Mouse (Mus musculus) midbrain, embryonic 11.5 days (tissue): ENCODE measurements around the gene Map3k20. TPM values are rescaled to one million over a fixed set of nuclear protein-coding genes. Genes with fewer than 3 reads are reported as not detected.

Source experiments
- ATAC-seq: fragments of 200-750 bp; cut with Nextera tagmentation; 2 replicates; pipeline ENCODE4 v1.8.0; 2017; ENCODE audit warnings: moderate TSS enrichment, moderate library complexity; ENCODE audit not compliant: low FRiP score
- DNase-seq: peaks from one replicate; pipeline ENCODE4 v3.0.0; 2015; ENCODE audit warnings: low spot score; ENCODE audit errors: missing footprints
- H3K27ac ChIP-seq: fragments of 300-500 bp; sonication (generic); 2 replicates; pipeline ENCODE4 v1.5.1; 2014; ENCODE audit warnings: low read depth, low read length
- H3K27me3 ChIP-seq: fragments of 300-500 bp; sonication (generic); 2 replicates; pipeline ENCODE4 v1.6.1; 2014; ENCODE audit warnings: mild to moderate bottlenecking, low read length, moderate library complexity, mixed read lengths; ENCODE audit not compliant: control insufficient read depth, insufficient read depth
- H3K36me3 ChIP-seq: fragments of 300-500 bp; sonication (generic); 2 replicates; pipeline ENCODE4 v1.6.1; 2014; ENCODE audit warnings: mild to moderate bottlenecking, low read length, moderate library complexity, mixed read lengths; ENCODE audit not compliant: control insufficient read depth, insufficient read depth
- H3K4me1 ChIP-seq: fragments of 300-500 bp; sonication (generic); 2 replicates; pipeline ENCODE4 v1.6.1; 2014; ENCODE audit warnings: low read length; ENCODE audit not compliant: control insufficient read depth, insufficient read depth
- H3K4me2 ChIP-seq: fragments of 300-500 bp; sonication (generic); 2 replicates; pipeline ENCODE4 v1.6.1; 2014; ENCODE audit warnings: mild to moderate bottlenecking, moderate library complexity
- H3K4me3 ChIP-seq: fragments of 300-500 bp; sonication (generic); 2 replicates; pipeline ENCODE4 v1.5.1; 2014; ENCODE audit warnings: low read depth, low read length
- H3K9ac ChIP-seq: fragments of 300-500 bp; sonication (generic); 2 replicates; pipeline ENCODE4 v1.6.1; 2014; ENCODE audit warnings: low read length
- H3K9me3 ChIP-seq: fragments of 300-500 bp; sonication (generic); 2 replicates; pipeline ENCODE4 v1.6.1; 2016; ENCODE audit warnings: low read length; ENCODE audit not compliant: control insufficient read depth
- WGBS: fragments of 180-500 bp; shearing (Covaris S2); extraction: QIAGEN DNeasy Blood & Tissue Kit; methylation state at CpG from one replicate; pipeline ENCODE4 v1.1.7; 2014; 5-methylcytosine and 5-hydroxymethylcytosine counted together
- polyA plus RNA-seq: library from polyadenylated mRNA; unstranded; fragments of >200 nt; fragmentation: Nextera tagmentation; extraction: Ambion mirVana; gene quantifications from 2 replicates; pipeline ENCODE4 v1.2.1, GENCODE M21; 2014

Map3k20 gene
- polyA plus RNA-seq: 7.5 and 8.3 TPM in 2 replicates

DNA sequence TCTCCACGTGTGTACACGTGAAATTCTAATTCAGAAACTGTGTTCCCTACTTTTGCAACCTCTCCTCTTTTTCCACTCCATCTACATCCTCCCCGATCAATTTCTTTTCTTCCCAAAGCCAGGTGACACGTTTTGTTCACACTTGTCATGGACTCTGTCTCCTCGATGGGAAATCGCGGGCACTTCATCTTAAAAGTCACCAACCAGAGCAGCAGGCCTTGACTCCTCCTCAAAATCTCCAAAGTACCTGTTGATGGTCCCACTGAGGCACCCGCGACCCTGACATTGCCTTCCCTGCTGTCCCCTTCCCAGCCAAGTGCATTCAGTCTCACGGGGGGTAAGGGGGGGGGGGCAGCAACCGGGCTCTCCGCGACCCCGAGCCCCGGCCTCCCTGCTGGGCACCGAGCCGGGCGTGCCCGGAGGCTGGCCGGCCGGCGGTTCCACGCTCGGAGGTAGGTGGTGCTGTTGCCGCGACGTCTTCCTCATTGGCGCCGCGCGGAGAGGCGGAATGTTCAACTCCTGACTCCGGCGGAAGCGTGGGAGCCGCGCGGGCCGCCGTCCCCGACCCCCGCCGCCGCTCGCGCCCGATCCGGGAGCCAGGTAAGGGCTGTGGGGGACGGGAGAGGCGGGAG, at the start of gene Map3k20:
TSS of gene Map3k20 (plus strand) at position 382 of the 632 bp plus-strand sequence.
- Histone ChIP-seq H3K36me3 (no peaks in the 10 kb centered on the region), H3K4me1 (no peaks in the 10 kb centered on the region), H3K4me2 (peak within 1 kb of the TSS; percentile 96), H3K27me3 (peaks cover 5% of the 10 kb centered on the region; the same call in 1 of the 2 replicates), H3K9me3 (no peaks in the 10 kb centered on the region), H3K4me3 (peak within 1 kb of the TSS; percentile 87), H3K27ac (no peak within 1 kb of the TSS), H3K9ac (peak within 1 kb of the TSS; percentile 89)
- ATAC-seq (peak; percentile 90), DNase-seq (peak; percentile 96)
- under 1% methylated on average over 50 of the region's 50 CpGs for WGBS

DNA sequence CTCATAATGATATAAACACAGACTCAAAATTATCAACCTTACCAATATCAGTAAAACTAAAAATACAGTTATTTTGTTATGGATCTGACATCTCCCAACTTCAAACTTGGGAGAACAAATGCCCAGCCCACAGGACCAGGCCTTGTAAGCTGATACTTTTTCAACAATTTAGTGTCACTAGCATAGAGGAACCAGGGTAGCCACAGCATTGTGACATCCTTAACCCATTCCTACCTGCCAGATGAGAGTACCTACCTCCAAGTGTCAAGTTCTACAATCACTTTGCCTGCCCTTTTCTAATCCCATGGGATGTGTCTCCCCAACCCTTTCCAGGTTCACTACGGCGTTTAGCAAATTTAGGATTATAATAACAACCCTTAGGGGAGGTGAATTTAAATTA, 47.0 kb upstream of the Map3k20 start:
- no peak for DNase-seq
- Histone ChIP-seq H3K4me2 (no peak overlapping the region), H3K36me3 (no peaks in the 10 kb centered on the region), H3K27me3 (no peaks in the 10 kb centered on the region), H3K9ac (no peak overlapping the region), H3K9me3 (no peaks in the 10 kb centered on the region), H3K4me3 (no peak overlapping the region), H3K27ac (no peak overlapping the region), H3K4me1 (peaks cover 13% of the 10 kb centered on the region)
- 90% methylated on average over 2 of the region's 2 CpGs for WGBS
- ATAC-seq: no peak

DNA sequence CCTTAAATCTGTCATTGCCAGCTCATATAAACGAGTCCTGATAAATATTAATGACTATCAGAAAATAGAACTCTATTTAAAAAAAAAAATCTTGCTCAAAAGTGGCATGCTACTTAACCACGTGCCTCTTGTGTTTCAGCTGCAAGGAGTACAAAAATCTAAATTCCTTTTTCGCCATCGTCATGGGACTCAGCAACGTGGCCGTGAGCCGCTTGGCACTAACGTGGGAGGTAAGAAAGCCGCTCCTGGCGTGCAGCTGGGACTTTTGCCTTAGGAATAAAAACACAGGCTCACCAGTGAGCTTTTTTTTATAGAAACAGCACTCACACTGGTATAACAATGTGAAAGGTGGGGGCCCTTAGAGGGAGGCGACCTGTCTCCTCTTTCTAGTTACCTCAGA, 46.5 kb upstream of the Map3k20 start:
- H3K9me3 ChIP-seq: no peaks in the 10 kb centered on the region
- H3K36me3 ChIP-seq: no peaks in the 10 kb centered on the region
- WGBS: 78% methylated on average over 11 of the region's 11 CpGs
- no peak overlapping the region for H3K4me3 ChIP-seq
- no peak for DNase-seq
- H3K27ac ChIP-seq: no peak overlapping the region
- peaks cover 13% of the 10 kb centered on the region for H3K4me1 ChIP-seq
- ATAC-seq: no peak
- H3K27me3 ChIP-seq: no peaks in the 10 kb centered on the region
- H3K4me2 ChIP-seq: no peak overlapping the region
- no peak overlapping the region for H3K9ac ChIP-seq

DNA sequence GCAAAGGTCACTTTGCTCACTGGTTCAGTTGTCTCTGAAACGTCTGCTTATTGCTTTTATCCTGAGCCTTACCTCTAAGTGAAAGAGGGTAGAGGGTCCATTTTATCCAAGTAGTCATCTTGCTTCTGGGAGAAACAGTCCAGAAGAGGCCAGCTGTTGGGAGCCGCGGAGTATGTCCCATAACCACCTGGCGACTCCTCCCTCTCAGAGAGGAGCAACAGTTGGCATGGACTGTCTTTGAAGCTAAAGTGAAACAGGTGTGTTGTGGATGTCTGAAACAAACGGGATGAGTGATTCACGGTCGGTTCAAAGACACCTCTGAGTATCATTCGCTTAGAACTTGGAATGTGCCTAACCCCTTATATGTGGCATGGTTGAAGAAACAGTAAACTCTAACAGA, 46.0 kb upstream of the Map3k20 start:
- ATAC-seq: no peak
- 86% methylated on average over 8 of the region's 8 CpGs for WGBS

DNA sequence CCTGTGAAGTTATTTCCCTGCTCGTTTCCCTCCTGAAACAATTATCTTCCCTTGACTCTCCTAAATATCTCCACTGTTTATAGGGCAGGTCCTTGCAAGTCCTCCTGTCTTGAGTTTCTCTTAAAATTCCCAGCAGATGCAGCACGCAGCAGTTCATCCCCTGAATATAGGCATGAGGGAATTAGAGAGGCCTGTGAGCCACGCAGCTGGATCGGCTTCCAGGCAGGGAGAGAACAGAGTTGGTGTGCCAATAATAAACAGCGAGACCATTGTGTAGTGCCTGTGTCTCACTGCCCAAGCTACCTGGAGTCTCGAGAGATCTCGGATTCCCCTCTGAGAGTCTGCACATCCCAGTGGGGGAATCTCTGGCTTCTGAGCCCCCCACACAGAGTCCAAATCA, 45.4 kb upstream of the Map3k20 start:
- ATAC-seq: no peak
- Histone ChIP-seq H3K4me2 (no peak overlapping the region), H3K4me1 (peaks cover 13% of the 10 kb centered on the region), H3K36me3 (no peaks in the 10 kb centered on the region), H3K9me3 (no peaks in the 10 kb centered on the region), H3K27ac (no peak overlapping the region), H3K27me3 (no peaks in the 10 kb centered on the region), H3K9ac (no peak overlapping the region), H3K4me3 (no peak overlapping the region)
- WGBS: 77% methylated on average over 7 of the region's 7 CpGs
- peak; percentile 68 for DNase-seq

More for the DNA sequence above, 46.0 kb upstream of the Map3k20 start:
- no peak for DNase-seq
- H3K4me1 ChIP-seq: peaks cover 13% of the 10 kb centered on the region
- H3K4me2 ChIP-seq: no peak overlapping the region
- no peak overlapping the region for H3K4me3 ChIP-seq
- no peaks in the 10 kb centered on the region for H3K27me3 ChIP-seq
- no peaks in the 10 kb centered on the region for H3K36me3 ChIP-seq
- no peak overlapping the region for H3K27ac ChIP-seq
- H3K9me3 ChIP-seq: no peaks in the 10 kb centered on the region
- H3K9ac ChIP-seq: no peak overlapping the region

DNA sequence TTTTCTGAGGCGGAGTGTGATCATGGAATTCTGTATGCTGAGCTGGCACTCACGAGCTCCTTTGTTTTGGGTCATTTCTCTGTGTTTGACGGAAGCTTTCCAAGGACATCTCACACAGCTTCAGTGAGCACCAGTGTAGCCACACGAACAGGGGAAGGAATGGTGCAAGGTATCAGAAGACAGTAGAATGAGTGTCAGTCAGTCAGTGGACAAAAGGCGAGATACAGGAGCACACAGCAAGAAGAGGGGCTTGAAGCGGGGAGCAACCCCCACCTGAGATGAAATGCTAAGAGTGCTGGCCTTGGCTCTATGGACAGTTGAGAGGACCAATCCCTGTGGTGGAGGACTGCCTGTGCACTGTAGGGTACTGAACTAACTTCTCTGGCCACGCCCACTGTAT, 44.7 kb upstream of the Map3k20 start:
- no peaks in the 10 kb centered on the region for H3K36me3 ChIP-seq
- WGBS: 83% methylated on average over 7 of the region's 7 CpGs
- no peak overlapping the region for H3K4me2 ChIP-seq
- H3K9ac ChIP-seq: no peak overlapping the region
- peaks cover 12% of the 10 kb centered on the region for H3K4me1 ChIP-seq
- DNase-seq: peak; percentile 79
- no peak for ATAC-seq
- no peak overlapping the region for H3K4me3 ChIP-seq
- H3K9me3 ChIP-seq: no peaks in the 10 kb centered on the region
- H3K27me3 ChIP-seq: no peaks in the 10 kb centered on the region
- H3K27ac ChIP-seq: no peak overlapping the region

DNA sequence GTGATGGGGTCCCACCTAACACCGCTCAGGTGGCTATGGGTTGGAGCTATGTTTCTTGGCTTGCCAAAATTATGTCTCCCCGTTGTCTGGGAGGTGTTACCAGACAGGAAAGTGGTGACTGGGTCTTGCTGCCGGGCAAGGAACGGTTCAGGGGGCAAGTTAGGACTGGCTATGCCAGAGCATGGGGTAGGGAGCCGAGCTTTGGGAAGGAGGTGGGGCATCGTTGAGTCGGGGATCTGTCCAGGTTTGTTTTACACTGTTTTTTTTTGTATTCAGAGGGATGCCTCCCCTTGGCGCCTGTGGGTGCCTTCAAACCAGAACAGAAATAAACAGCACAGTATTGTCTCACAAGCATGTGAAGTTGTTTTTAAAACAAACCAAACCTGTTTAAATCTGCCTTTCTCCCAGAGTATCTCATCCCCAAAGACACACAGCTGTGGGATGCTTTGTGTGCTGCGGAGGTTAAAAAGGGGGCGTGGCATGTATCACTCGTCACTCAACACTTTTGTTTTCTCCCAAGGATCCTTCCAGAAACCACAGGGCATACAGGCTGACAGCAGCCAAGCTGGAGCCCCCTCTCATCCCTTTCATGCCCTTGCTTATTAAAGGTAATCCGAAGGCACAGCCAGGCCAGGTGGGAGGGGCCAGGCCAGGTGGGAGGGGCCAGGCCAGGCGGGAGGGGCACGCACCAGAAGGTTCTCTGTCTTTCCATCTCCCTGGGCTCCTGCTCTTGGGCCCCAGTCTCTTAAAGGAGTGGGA, 43.5 kb upstream of the Map3k20 start:
- no peak overlapping the region for H3K27ac ChIP-seq
- peak overlapping the region; percentile 15; the same call in 1 of the 2 replicates for H3K4me2 ChIP-seq
- H3K4me3 ChIP-seq: no peak overlapping the region
- H3K36me3 ChIP-seq: no peaks in the 10 kb centered on the region
- no peaks in the 10 kb centered on the region for H3K9me3 ChIP-seq
- peaks cover 12% of the 10 kb centered on the region for H3K4me1 ChIP-seq
- 57% methylated on average over 14 of the region's 14 CpGs for WGBS
- ATAC-seq (no peak), DNase-seq (peak; percentile 81)
- H3K27me3 ChIP-seq: no peaks in the 10 kb centered on the region
- no peak overlapping the region for H3K9ac ChIP-seq

DNA sequence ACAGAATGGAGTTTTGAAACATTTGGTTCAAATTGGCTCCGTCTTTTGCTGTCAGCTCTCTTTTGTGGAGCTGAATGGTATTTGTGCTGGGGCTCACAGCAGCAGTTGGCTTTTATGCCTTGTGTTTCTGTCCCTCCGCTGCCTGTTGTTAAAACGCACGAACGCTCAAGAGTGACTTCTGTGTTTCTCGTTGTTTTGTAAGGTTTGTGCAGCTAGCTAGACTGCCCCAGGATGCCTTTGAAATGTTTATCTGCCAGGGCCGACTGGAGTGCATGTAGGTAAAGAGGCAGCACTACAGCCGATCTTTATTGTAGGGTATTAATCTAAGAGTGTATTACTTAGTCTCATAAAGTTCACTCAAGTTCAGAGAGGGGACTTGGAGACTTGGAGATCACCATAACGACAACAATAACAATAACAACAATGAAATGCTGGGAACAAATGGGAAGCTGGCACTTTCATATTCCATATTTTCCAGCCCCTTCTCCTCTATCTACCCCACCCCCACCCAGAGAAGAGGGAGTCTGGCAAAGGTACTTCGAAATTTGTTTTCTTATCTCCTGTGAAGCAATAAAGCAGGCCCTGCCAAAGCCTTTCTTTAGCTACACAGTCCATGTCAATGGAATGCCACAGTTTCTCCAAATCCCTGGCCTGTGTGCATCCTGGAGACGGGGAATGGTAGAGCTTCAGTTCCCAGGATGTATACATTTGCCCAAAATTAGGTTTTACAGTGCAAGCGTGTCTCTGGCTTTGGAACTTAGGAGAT, 42.3 kb upstream of the Map3k20 start:
- Histone ChIP-seq H3K4me3 (no peak overlapping the region), H3K9ac (no peak overlapping the region), H3K27ac (no peak overlapping the region), H3K27me3 (no peaks in the 10 kb centered on the region), H3K4me1 (peaks cover 12% of the 10 kb centered on the region), H3K4me2 (no peak overlapping the region), H3K9me3 (no peaks in the 10 kb centered on the region), H3K36me3 (no peaks in the 10 kb centered on the region)
- peak; percentile 80 for DNase-seq
- WGBS: 38% methylated on average over 12 of the region's 12 CpGs
- no peak for ATAC-seq

DNA sequence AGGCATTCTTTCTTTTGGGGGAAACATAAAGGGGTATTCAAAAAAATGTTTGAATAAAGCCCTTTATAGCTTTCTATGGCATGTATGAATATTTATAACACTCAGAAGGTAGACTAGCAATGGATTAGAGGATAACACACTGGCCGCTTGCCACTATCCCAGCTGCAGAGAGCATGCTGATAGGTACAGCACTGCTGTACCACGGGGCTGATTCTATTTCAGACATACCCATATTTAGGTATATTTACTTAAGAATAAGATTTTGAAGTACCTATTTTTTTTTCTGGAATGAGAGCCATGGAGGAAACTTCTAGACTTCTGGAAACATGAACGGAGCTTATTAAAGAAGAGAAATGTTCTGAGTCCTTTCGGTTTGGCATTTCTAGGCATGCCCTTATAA, 39.8 kb upstream of the Map3k20 start:
- H3K9ac ChIP-seq: no peak overlapping the region
- 89% methylated on average over 4 of the region's 4 CpGs for WGBS
- no peaks in the 10 kb centered on the region for H3K27me3 ChIP-seq
- no peaks in the 10 kb centered on the region for H3K36me3 ChIP-seq
- no peak overlapping the region for H3K27ac ChIP-seq
- no peak overlapping the region for H3K4me2 ChIP-seq
- DNase-seq (peak; percentile 62), ATAC-seq (no peak)
- H3K9me3 ChIP-seq: no peaks in the 10 kb centered on the region
- H3K4me1 ChIP-seq: peaks cover 12% of the 10 kb centered on the region
- no peak overlapping the region for H3K4me3 ChIP-seq
